Mouse (Mus musculus) ES-Bruce4 (cell line): ENCODE results near the gene Man1c1.

Experiments
- CTCF ChIP-seq: IDR thresholded peaks from one replicate; pipeline ENCODE4 v1.8.1; 2011; ENCODE audit warnings: low read depth, low read length
- EP300 ChIP-seq: IDR thresholded peaks from 2 replicates; pipeline ENCODE4 v1.6.1; 2011; ENCODE audit warnings: low read depth, low read length; ENCODE audit not compliant: insufficient read depth
- POLR2A ChIP-seq: IDR thresholded peaks from one replicate; pipeline ENCODE4 v1.8.1; 2011; ENCODE audit warnings: low read length; ENCODE audit not compliant: insufficient read depth

DNA sequence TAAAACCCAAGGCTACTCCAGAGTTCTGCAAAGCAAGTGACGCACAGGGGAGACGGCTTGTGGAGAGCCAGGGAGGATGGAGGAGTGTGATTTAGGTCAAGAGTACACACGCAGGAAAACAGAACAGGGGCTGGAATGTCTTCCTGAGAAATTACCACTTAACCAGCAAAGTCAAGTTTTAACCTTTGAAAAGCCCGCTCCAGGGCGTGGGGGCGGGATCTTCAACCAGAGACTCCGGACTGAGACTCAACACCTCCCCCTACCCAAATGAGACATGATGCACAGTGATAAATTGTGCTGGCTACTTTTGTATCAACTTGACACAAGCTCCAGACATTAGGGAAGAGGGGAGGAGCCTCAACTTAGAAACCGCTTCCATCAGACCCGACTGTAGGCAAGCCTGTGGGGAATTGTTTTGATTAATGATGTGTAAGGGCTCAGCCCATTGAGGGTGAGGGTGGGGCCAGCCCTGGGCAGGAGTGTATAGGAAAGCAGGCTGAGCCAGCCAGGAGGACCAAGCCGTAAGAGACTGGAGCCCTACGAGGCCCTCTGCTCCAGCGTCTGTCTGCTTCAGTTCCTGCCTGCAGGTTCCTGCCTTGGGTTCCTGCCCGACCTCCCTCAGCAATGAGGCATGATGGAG, 17.9 kb downstream of the Man1c1 start:
- TF ChIP-seq EP300 (no peak), CTCF (no peak), POLR2A (no peak)
